Mouse (Mus musculus): ENCODE results near the gene Tmcc3.

DNA sequence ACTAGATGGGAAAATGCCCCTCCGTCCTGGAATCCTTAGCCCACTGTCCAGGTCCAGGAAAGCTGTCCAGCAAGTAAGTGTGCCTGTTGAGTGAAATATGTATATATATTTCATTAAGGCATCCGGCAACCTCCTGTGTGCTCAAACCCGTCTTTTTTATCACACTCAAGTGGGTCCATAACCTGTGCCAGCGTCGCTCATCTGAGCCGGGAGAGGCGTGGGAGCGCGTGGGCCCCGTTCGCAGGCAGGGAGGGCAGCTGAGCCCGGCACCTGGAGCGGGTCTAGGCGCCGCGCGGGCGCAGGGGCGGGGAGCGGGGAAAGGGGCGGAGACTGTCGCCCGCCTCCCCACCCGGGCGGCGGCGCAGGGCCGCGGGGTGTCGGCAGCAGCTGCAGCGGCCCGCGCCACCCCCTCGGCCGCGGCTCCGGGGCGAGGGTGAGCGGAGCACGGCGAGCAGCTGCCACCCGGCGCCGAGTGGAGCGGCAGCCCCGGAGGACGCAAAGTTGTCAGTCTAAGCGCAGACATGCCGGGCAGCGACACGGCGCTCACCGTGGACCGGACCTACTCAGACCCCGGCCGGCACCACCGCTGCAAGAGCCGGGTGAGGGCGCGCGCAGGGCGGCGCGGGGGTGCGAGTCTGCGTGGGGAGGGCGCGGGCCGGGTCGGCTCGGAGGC is 202.9 kb downstream of the Tmcc3 start:
- no peak for TF ChIP-seq TAL1 (IDR thresholded peaks at IDR 0.05; ENCODE audit: low read length)
- TF ChIP-seq GATA1 (IDR thresholded peaks at IDR 0.05; ENCODE audit: low read length) = no peak

Data from erythroblast, embryonic 14.5 days (primary cell).